27 mouse cellular contexts compared by ENCODE assay signal in the genomic region with DNA sequence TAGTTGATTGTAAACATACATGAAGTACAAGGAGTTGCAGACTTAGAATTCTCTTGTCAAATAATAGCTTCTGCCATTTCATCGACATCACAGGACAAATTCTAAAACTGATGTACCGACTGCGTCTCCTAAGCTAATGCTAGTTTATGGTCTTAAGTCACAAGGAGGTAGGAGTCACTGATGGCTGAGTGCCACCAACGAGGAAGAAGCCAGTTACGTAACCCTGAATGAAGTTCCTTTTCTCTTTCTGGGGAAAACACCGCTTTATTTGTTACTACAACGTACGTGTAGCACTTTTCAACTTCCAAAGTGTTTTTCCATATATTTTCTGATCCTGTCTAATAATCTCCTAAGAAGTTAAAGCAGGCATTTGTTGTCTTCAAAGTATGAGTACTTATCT. TPM values are rescaled to one million over a fixed set of nuclear protein-coding genes. Genes with fewer than 3 reads are reported as not detected.
DNase-seq lines count a peak whose midpoint lies in the region; ATAC-seq and TF ChIP-seq lines count a peak whose summit lies in the region.
"Had no signal": no experiment of that assay in that cellular context is flagged by ENCODE, and none has a peak within 500 bp of the region (broad histone marks: within the 10 kb centered on the region; RNA-seq: fewer than 3 reads in every experiment).

No protein-coding gene starts in this region.

- no peak overlapping the region for H3K27ac ChIP-seq in lung, postnatal 0 days (ENCODE audit: low read length)
- H3K27ac ChIP-seq in forebrain, embryonic 13.5 days = no peak overlapping the region
- no peak overlapping the region for H3K27ac ChIP-seq in midbrain, embryonic 10.5 days (replicated peaks)
- H3K27ac ChIP-seq: embryonic facial prominence, embryonic 15.5 days; heart, adult 2 months; intestine, embryonic 15.5 days; left cerebral cortex, adult 2 months; liver, embryonic 13.5 days; lung, embryonic 15.5 days; stomach, postnatal 0 days had no signal

- intact Hi-C loops in gastrocnemius, postnatal 14 days (cut with DNase I; ENCODE audit: low total_unique reads) = no loop called here

- TF ChIP-seq CTCF in lung, postnatal 0 days (IDR thresholded peaks at IDR 0.05) = no peak

- peak; percentile 6 for DNase-seq in gastrocnemius, postnatal 14 days
- DNase-seq in gastrocnemius, postnatal 10 days = no peak
- DNase-seq in lung, postnatal 0 days (ENCODE audit: low spot score) = peak; percentile 13
- no peak for DNase-seq in lung, postnatal 10 days
- DNase-seq in lung, postnatal 25 days (ENCODE audit: low spot score) = peak; percentile 37
- DNase-seq in midbrain, embryonic 10.5 days (ENCODE audit: low spot score) = no peak
- DNase-seq: cerebellum, adult 2 months; heart, postnatal 4 days; kidney, adult 9 months; kidney, postnatal 14 days; liver, embryonic 13.5 days; thymus, adult 2 months; thymus, postnatal 4 days had no signal

- H3K4me1 ChIP-seq in lung, postnatal 0 days (ENCODE audit: insufficient read depth, low read depth, low read length) = no peaks in the 10 kb centered on the region
- no peaks in the 10 kb centered on the region for H3K4me1 ChIP-seq in forebrain, embryonic 13.5 days
- H3K4me1 ChIP-seq in midbrain, embryonic 10.5 days = no peaks in the 10 kb centered on the region
- H3K4me1 ChIP-seq: embryonic facial prominence, embryonic 15.5 days; intestine, embryonic 15.5 days; liver, embryonic 13.5 days; lung, embryonic 15.5 days had no signal

- no peaks in the 10 kb centered on the region for H3K9me3 ChIP-seq in lung, postnatal 0 days (ENCODE audit: low read length)
- H3K9me3 ChIP-seq in forebrain, embryonic 13.5 days (replicated peaks) = no peaks in the 10 kb centered on the region
- no peaks in the 10 kb centered on the region for H3K9me3 ChIP-seq in midbrain, embryonic 10.5 days (replicated peaks)
- H3K9me3 ChIP-seq: embryonic facial prominence, embryonic 15.5 days; G1E; intestine, embryonic 15.5 days; liver, embryonic 13.5 days; lung, embryonic 15.5 days had no signal

- no peak overlapping the region for H3K9ac ChIP-seq in lung, postnatal 0 days (replicated peaks; ENCODE audit: low read depth)
- no peak overlapping the region for H3K9ac ChIP-seq in forebrain, embryonic 13.5 days
- H3K9ac ChIP-seq: embryonic facial prominence, embryonic 15.5 days; intestine, embryonic 15.5 days; liver, embryonic 13.5 days; lung, embryonic 15.5 days had no signal

- no peaks in the 10 kb centered on the region for H3K36me3 ChIP-seq in lung, postnatal 0 days (ENCODE audit: insufficient read depth, low read length)
- no peaks in the 10 kb centered on the region for H3K36me3 ChIP-seq in forebrain, embryonic 13.5 days (ENCODE audit: poor library complexity, severe bottlenecking)
- H3K36me3 ChIP-seq in midbrain, embryonic 10.5 days = peaks cover 3% of the 10 kb centered on the region; the same call in 1 of the 2 replicates
- H3K36me3 ChIP-seq: intestine, embryonic 15.5 days; lung, embryonic 15.5 days had no signal

- no peaks in the 10 kb centered on the region for H3K27me3 ChIP-seq in lung, postnatal 0 days (replicated peaks; ENCODE audit: insufficient read depth, low read length)
- H3K27me3 ChIP-seq in forebrain, embryonic 13.5 days = no peaks in the 10 kb centered on the region
- H3K27me3 ChIP-seq in midbrain, embryonic 10.5 days (ENCODE audit: low read depth, poor library complexity, severe bottlenecking) = no peaks in the 10 kb centered on the region
- H3K27me3 ChIP-seq: CH12.LX; embryonic facial prominence, embryonic 15.5 days; intestine, embryonic 15.5 days; liver, embryonic 13.5 days; lung, embryonic 15.5 days; Patski had no signal

- no peak for ATAC-seq in lung, postnatal 0 days
- ATAC-seq in neutrophil, adult 5-6 weeks (ENCODE audit: extremely low read depth, insufficient number of reproducible peaks, low FRiP score, poor library complexity, severe bottlenecking) = peak; percentile 87; the same call in 1 of the 2 replicates
- ATAC-seq in forebrain, embryonic 13.5 days = no peak
- ATAC-seq: forebrain, embryonic 16.5 days; hindbrain, embryonic 16.5 days; intestine, embryonic 15.5 days; midbrain, embryonic 16.5 days; Patski had no signal

- TF ChIP-seq EP300 in lung, postnatal 0 days (IDR thresholded peaks at IDR 0.05) = no peak

- WGBS in lung, postnatal 0 days = 70% methylated on average over 8 of the region's 8 CpGs
- WGBS in forebrain, embryonic 13.5 days = 96% methylated on average over 8 of the region's 8 CpGs
- WGBS in midbrain, embryonic 10.5 days = 94% methylated on average over 8 of the region's 8 CpGs

- no peak overlapping the region for H3K4me2 ChIP-seq in lung, postnatal 0 days (replicated peaks; ENCODE audit: low read depth, low read length)
- H3K4me2 ChIP-seq in forebrain, embryonic 13.5 days = no peak overlapping the region
- H3K4me2 ChIP-seq: embryonic facial prominence, embryonic 15.5 days; intestine, embryonic 15.5 days; liver, embryonic 13.5 days; lung, embryonic 15.5 days had no signal

- no peak overlapping the region for H3K4me3 ChIP-seq in lung, postnatal 0 days (ENCODE audit: low read depth, low read length)
- H3K4me3 ChIP-seq in forebrain, embryonic 13.5 days = no peak overlapping the region
- H3K4me3 ChIP-seq in midbrain, embryonic 10.5 days = no peak overlapping the region
- H3K4me3 ChIP-seq: embryonic facial prominence, embryonic 15.5 days; heart, adult 2 months; intestine, embryonic 15.5 days; left cerebral cortex, adult 2 months; liver, embryonic 13.5 days; lung, embryonic 15.5 days had no signal

RNA-seq across cellular contexts. Expression of gene 1190002N15Rik, which starts 25.6 kb away (rescaled TPM):
- 10 to 100 TPM in 1 of 2 experiments, 1 to 10 TPM in 1; 8.1 to 12.4 TPM for total RNA-seq in gastrocnemius, postnatal 14 days (2021)
- 10 to 100 TPM; 14.9 to 19.7 TPM for total RNA-seq in gastrocnemius, postnatal 10 days (2021)
- polyA plus RNA-seq in lung, postnatal 0 days (2015; fragmentation: Nextera tagmentation; extraction: Ambion mirVana) = 23.7 and 34.1 TPM in 2 replicates
- total RNA-seq in neutrophil, adult 5-6 weeks (2017) = 9.1 and 9.5 TPM in 2 replicates
- 4.3 and 4.4 TPM in 2 replicates for polyA plus RNA-seq in forebrain, embryonic 13.5 days (2015; fragmentation: Nextera tagmentation; extraction: Ambion mirVana)
- polyA plus RNA-seq in midbrain, embryonic 10.5 days (2016; fragmentation: Nextera tagmentation; extraction: Ambion mirVana) = 6.6 and 6.7 TPM in 2 replicates
- total RNA-seq: CH12.LX had no signal

Comparison
In these comparisons a context has a peak if more than half of its experiments do, and no peak if none do; other contexts are left out.
1. DNase-seq: peak in gastrocnemius, postnatal 14 days (single experiment), lung, postnatal 0 days (single experiment) and lung, postnatal 25 days (single experiment); none in gastrocnemius, postnatal 10 days (single experiment), lung, postnatal 10 days (single experiment) and midbrain, embryonic 10.5 days (single experiment).